Mouse (Mus musculus) midbrain, postnatal 0 days (tissue): ENCODE measurements at regions not wholly inside any gene's neighbourhood (a gene's known extent, or its start where the extent isn't known, plus 50 kb on each side); places are given as distances from the start of the nearest gene placed in this dataset.
A peak's percentile ranks its signal among the peaks of the same experiment; 100 is the strongest.

Experiments used
- ATAC-seq: fragments of 200-750 bp; cut with Nextera tagmentation; 2 replicates; pipeline ENCODE4 v1.8.0; 2017; ENCODE audit warnings: moderate number of reproducible peaks, mild to moderate bottlenecking, moderate TSS enrichment, moderate library complexity; ENCODE audit not compliant: low FRiP score
- DNase-seq: peaks from one replicate; pipeline ENCODE4 v3.0.0-alpha.2; 2015; ENCODE audit warnings: low spot score
- H3K27ac ChIP-seq: fragments of 300-500 bp; sonication (generic); 2 replicates; pipeline ENCODE4 v1.5.1; 2014; ENCODE audit warnings: low read depth, mild to moderate bottlenecking, low read length, mixed read lengths
- H3K27me3 ChIP-seq: fragments of 300-500 bp; sonication (generic); 2 replicates; pipeline ENCODE4 v1.6.1; 2014; ENCODE audit warnings: low read length, control low read depth, mixed read lengths; ENCODE audit not compliant: insufficient read depth
- H3K36me3 ChIP-seq: fragments of 300-500 bp; sonication (generic); 2 replicates; pipeline ENCODE4 v1.6.1; 2014; ENCODE audit warnings: low read length, control low read depth, mixed read lengths; ENCODE audit not compliant: insufficient read depth
- H3K4me1 ChIP-seq: fragments of 300-500 bp; sonication (generic); 2 replicates; pipeline ENCODE4 v1.6.1; 2014; ENCODE audit warnings: mild to moderate bottlenecking, control low read depth, antibody characterized with exemption, low read length, mixed read lengths; ENCODE audit not compliant: insufficient read depth
- H3K4me2 ChIP-seq: fragments of 300-500 bp; sonication (generic); 2 replicates; pipeline ENCODE4 v1.6.1; 2014; ENCODE audit warnings: low read depth, mild to moderate bottlenecking, low read length, mixed read lengths; ENCODE audit not compliant: poor library complexity, severe bottlenecking
- H3K4me3 ChIP-seq: fragments of 300-500 bp; sonication (generic); 2 replicates; pipeline ENCODE4 v1.5.1; 2014; ENCODE audit warnings: low read depth, mild to moderate bottlenecking, low read length, moderate library complexity
- H3K9ac ChIP-seq: fragments of 300-500 bp; sonication (generic); replicated peaks from 2 replicates; pipeline ENCODE4 v1.6.1; 2014; ENCODE audit warnings: mild to moderate bottlenecking, low read length, moderate library complexity, mixed read lengths; ENCODE audit not compliant: poor library complexity, severe bottlenecking
- H3K9me3 ChIP-seq: fragments of 300-500 bp; sonication (generic); 2 replicates; pipeline ENCODE4 v1.6.1; 2016; ENCODE audit warnings: low read length, control low read depth
- CTCF ChIP-seq: IDR thresholded peaks from 2 replicates; pipeline ENCODE4 v1.5.1; 2016; ENCODE audit warnings: antibody characterized with exemption, mild to moderate bottlenecking
- WGBS: fragments of 180-500 bp; shearing (Covaris S2); extraction: QIAGEN DNeasy Blood & Tissue Kit; methylation state at CpG from one replicate; pipeline ENCODE4 v1.1.7; 2014; 5-methylcytosine and 5-hydroxymethylcytosine counted together

- ATAC-seq (no peak), DNase-seq (no peak)
- Histone ChIP-seq H3K9ac (no peak overlapping the region), H3K27ac (no peak overlapping the region), H3K4me3 (no peak overlapping the region), H3K9me3 (no peaks in the 10 kb centered on the region), H3K4me2 (no peak overlapping the region), H3K4me1 (no peaks in the 10 kb centered on the region), H3K27me3 (no peaks in the 10 kb centered on the region), H3K36me3 (no peaks in the 10 kb centered on the region)
- WGBS, result 89% methylated on average over 2 of the region's 2 CpGs
- TF ChIP-seq CTCF, result no peak
Measured at GRCm38 (mm10) chr13:119325510-119325909, 102.9 kb upstream of the Paip1 start.

- ATAC-seq (no peak), DNase-seq (no peak)
- Histone ChIP-seq H3K27me3 (no peaks in the 10 kb centered on the region), H3K9ac (no peak overlapping the region), H3K36me3 (no peaks in the 10 kb centered on the region), H3K4me2 (no peak overlapping the region), H3K27ac (no peak overlapping the region), H3K4me1 (no peaks in the 10 kb centered on the region), H3K9me3 (no peaks in the 10 kb centered on the region), H3K4me3 (no peak overlapping the region)
- no peak for TF ChIP-seq CTCF
- 92% methylated on average over 5 of the region's 5 CpGs for WGBS
Measured at GRCm38 (mm10) chr13:119326877-119327625, 101.3 kb upstream of the Paip1 start.

GRCm38 (mm10) chr13:119328731-119329130 is 99.7 kb upstream of the Paip1 start:
- Histone ChIP-seq H3K4me1 (no peaks in the 10 kb centered on the region), H3K4me3 (no peak overlapping the region), H3K27me3 (no peaks in the 10 kb centered on the region), H3K9me3 (no peaks in the 10 kb centered on the region), H3K36me3 (no peaks in the 10 kb centered on the region; the same call in 1 of the 2 replicates), H3K9ac (no peak overlapping the region), H3K4me2 (no peak overlapping the region), H3K27ac (no peak overlapping the region)
- TF ChIP-seq CTCF, result no peak
- no peak for DNase-seq
- 95% methylated on average over 4 of the region's 4 CpGs for WGBS
- no peak for ATAC-seq

- DNase-seq (no peak), ATAC-seq (no peak)
- Histone ChIP-seq H3K9me3 (no peaks in the 10 kb centered on the region), H3K36me3 (no peaks in the 10 kb centered on the region; the same call in 1 of the 2 replicates), H3K4me3 (no peak overlapping the region), H3K27ac (no peak overlapping the region), H3K4me1 (no peaks in the 10 kb centered on the region), H3K27me3 (no peaks in the 10 kb centered on the region), H3K4me2 (no peak overlapping the region), H3K9ac (no peak overlapping the region)
- WGBS, result 93% methylated on average over 3 of the region's 3 CpGs
- no peak for TF ChIP-seq CTCF
Measured at GRCm38 (mm10) chr13:119331815-119332214, 96.6 kb upstream of the Paip1 start.

GRCm38 (mm10) chr13:119333915-119334314 is 94.5 kb upstream of the Paip1 start:
- Histone ChIP-seq H3K9ac (no peak overlapping the region), H3K4me3 (no peak overlapping the region), H3K9me3 (no peaks in the 10 kb centered on the region), H3K27me3 (no peaks in the 10 kb centered on the region), H3K36me3 (peaks cover 5% of the 10 kb centered on the region; the same call in 1 of the 2 replicates), H3K4me2 (no peak overlapping the region), H3K4me1 (no peaks in the 10 kb centered on the region), H3K27ac (no peak overlapping the region)
- TF ChIP-seq CTCF, result no peak
- ATAC-seq (no peak), DNase-seq (no peak)
- WGBS, result 79% methylated on average over 6 of the region's 6 CpGs

GRCm38 (mm10) chr13:119337861-119338260 is 90.5 kb upstream of the Paip1 start:
- H3K4me1 ChIP-seq, result no peaks in the 10 kb centered on the region
- 79% methylated on average over 5 of the region's 5 CpGs for WGBS
- H3K27ac ChIP-seq, result no peak overlapping the region
- peak; percentile 32 for DNase-seq
- H3K27me3 ChIP-seq, result no peaks in the 10 kb centered on the region
- no peak overlapping the region for H3K4me3 ChIP-seq
- H3K4me2 ChIP-seq, result no peak overlapping the region
- H3K9ac ChIP-seq, result no peak overlapping the region
- peaks cover 5% of the 10 kb centered on the region; the same call in 1 of the 2 replicates for H3K36me3 ChIP-seq
- TF ChIP-seq CTCF, result no peak
- ATAC-seq, result no peak
- no peaks in the 10 kb centered on the region for H3K9me3 ChIP-seq
